Mouse (Mus musculus) E14TG2a.4 (cell line): ENCODE results near the gene Ppp1r13b.

ENCODE experiments used
- CTCF ChIP-seq: conservative IDR thresholded peaks from 2 replicates; pipeline ENCODE4 v1.5.1; 2014; ENCODE audit warnings: low read length
- NANOG ChIP-seq: IDR thresholded peaks from 2 replicates; pipeline ENCODE4 v1.6.1; 2014; ENCODE audit warnings: borderline replicate concordance, low read length, mixed read lengths

DNA sequence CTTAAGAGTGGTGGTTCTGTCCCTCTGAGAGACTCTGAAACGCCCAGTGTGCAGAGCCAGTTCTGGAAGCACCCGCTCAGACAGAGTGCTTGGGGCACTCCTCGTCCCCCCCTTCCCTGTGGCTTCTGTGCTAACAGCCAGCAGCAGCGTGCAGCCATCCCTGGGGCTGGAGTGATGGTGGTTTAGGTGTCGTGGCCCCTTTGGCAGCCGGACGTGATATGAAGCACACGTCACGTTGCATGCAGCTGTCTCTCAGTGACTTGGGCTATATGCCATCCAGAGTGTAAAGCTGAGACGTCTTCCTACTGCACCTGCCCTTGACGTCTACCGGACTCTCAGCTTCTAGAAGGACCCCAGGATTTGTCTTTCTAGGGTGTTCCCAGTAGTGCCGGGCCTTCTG is 109.4 kb downstream of the Ppp1r13b start:
- no peak for TF ChIP-seq CTCF
- TF ChIP-seq NANOG, result no peak
